Mouse (Mus musculus) neural tube, embryonic 11.5 days (tissue): ENCODE data around the gene Nr2f1. TPM values are rescaled to one million over a fixed set of nuclear protein-coding genes. Genes with fewer than 3 reads are reported as not detected.

Experiments
- ATAC-seq: fragments of 200-750 bp; cut with Nextera tagmentation; 2 replicates; pipeline ENCODE4 v1.8.0; 2017; ENCODE audit warnings: moderate number of reproducible peaks, mild to moderate bottlenecking, moderate TSS enrichment, moderate library complexity; ENCODE audit not compliant: insufficient read depth, low FRiP score, low TSS enrichment
- DNase-seq: peaks from one replicate; pipeline ENCODE4 v3.0.0-alpha.2; 2015; ENCODE audit warnings: low spot score
- H3K27ac ChIP-seq: fragments of 300-500 bp; sonication (generic); 2 replicates; pipeline ENCODE4 v1.5.1; 2014; ENCODE audit warnings: low read depth, mild to moderate bottlenecking, low read length
- H3K27me3 ChIP-seq: fragments of 300-500 bp; sonication (generic); 2 replicates; pipeline ENCODE4 v1.6.1; 2014; ENCODE audit warnings: mild to moderate bottlenecking, low read length, mixed read lengths; ENCODE audit not compliant: control insufficient read depth, insufficient read depth
- H3K36me3 ChIP-seq: fragments of 300-500 bp; sonication (generic); 2 replicates; pipeline ENCODE4 v1.6.1; 2014; ENCODE audit warnings: mild to moderate bottlenecking, low read length, moderate library complexity, mixed read lengths; ENCODE audit not compliant: control insufficient read depth, insufficient read depth
- H3K4me1 ChIP-seq: fragments of 300-500 bp; sonication (generic); 2 replicates; pipeline ENCODE4 v1.6.1; 2014; ENCODE audit warnings: low read length, mixed read lengths; ENCODE audit not compliant: control insufficient read depth, insufficient read depth
- H3K4me2 ChIP-seq: fragments of 300-500 bp; sonication (generic); 2 replicates; pipeline ENCODE4 v1.6.1; 2014; ENCODE audit warnings: low read depth, mild to moderate bottlenecking, moderate library complexity
- H3K4me3 ChIP-seq: fragments of 300-500 bp; sonication (generic); 2 replicates; pipeline ENCODE4 v1.5.1; 2014; ENCODE audit warnings: low read depth, low read length
- H3K9ac ChIP-seq: fragments of 300-500 bp; sonication (generic); 2 replicates; pipeline ENCODE4 v1.6.1; 2014; ENCODE audit warnings: mild to moderate bottlenecking, low read length
- H3K9me3 ChIP-seq: fragments of 300-500 bp; sonication (generic); 2 replicates; pipeline ENCODE4 v1.6.1; 2016; ENCODE audit warnings: low read length; ENCODE audit not compliant: control insufficient read depth
- WGBS: fragments of 180-500 bp; shearing (Covaris S2); extraction: QIAGEN DNeasy Blood & Tissue Kit; methylation state at CpG from one replicate; pipeline ENCODE4 v1.1.7; 2014; 5-methylcytosine and 5-hydroxymethylcytosine counted together
- polyA plus RNA-seq: library from polyadenylated mRNA; unstranded; fragments of >200 nt; fragmentation: Nextera tagmentation; extraction: Ambion mirVana; gene quantifications from 2 replicates; pipeline ENCODE4 v1.2.1, GENCODE M21; 2014

Nr2f1 gene
- polyA plus RNA-seq, 1 experiment from 2014 or later, result 61.2 TPM

DNA sequence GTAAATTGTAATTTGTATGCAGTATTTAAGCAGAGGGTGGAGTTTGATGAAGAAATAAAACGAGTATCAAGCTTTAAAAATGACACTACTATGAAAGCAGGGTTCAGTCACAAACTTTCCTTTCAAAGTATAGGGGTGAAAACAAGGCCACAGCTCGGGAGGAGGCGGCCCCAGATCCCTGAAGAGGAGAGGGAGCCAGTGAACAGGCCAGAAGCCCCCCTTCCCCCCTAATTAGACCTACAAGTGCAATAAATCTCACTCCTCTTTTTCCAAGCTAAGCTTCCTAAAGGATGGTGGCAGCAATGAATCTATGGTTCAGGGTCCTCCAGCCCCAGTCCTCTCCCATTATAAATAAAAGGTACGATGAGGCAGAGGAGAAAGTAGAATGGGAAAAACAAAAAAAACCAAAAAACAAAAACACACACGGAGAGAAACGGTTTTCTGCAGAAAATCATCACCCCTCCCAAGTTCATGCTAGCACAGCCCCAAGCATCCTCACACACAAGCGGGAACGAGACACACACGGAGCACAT is 2.2 kb downstream of the Nr2f1 start:
- Histone ChIP-seq H3K27ac (peak overlapping the region; percentile 100), H3K36me3 (peaks cover 5% of the 10 kb centered on the region; the same call in 1 of the 2 replicates), H3K9ac (peak overlapping the region; percentile 99), H3K27me3 (no peaks in the 10 kb centered on the region), H3K4me1 (peaks cover 14% of the 10 kb centered on the region), H3K4me2 (peak overlapping the region; percentile 41), H3K9me3 (no peaks in the 10 kb centered on the region), H3K4me3 (peak overlapping the region; percentile 98)
- DNase-seq, result peak; percentile 79
- WGBS, result under 1% methylated on average over 9 of the region's 9 CpGs
- ATAC-seq, result peak; percentile 28

DNA sequence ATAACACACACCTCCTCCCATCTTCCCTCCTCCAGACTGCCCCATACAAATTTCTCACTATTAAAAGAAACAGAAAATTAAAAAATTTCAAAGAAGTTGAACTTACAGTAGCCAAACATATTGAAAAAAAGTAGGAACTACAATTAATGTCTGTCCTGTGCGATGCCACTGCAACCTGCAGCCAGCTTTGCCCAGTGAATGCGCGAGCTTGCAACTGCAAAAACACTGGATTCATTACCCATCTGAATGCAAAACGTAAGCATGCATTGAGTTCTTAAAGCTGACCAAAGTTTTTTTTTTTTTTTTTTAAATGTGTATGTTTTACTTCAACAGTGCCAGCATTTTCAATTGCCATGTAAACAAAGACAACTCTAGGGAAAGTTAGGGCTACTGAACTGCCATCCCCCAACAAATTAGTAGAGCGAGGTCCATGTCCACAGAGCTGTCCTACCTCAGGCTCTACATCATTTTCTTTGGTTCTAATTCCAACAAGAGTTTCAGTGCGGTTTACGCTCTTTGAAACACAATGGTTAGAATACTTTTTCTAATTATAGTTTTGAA is 3.2 kb downstream of the Nr2f1 start:
- WGBS, result 5% methylated on average over 7 of the region's 7 CpGs
- Histone ChIP-seq H3K27ac (peak overlapping the region; percentile 88), H3K36me3 (peaks cover 5% of the 10 kb centered on the region; the same call in 1 of the 2 replicates), H3K27me3 (no peaks in the 10 kb centered on the region), H3K4me2 (peak overlapping the region; percentile 99), H3K4me3 (peak overlapping the region; percentile 98), H3K9ac (peak overlapping the region; percentile 96), H3K9me3 (no peaks in the 10 kb centered on the region), H3K4me1 (peaks cover 21% of the 10 kb centered on the region)
- DNase-seq (peak; percentile 34), ATAC-seq (no peak)

DNA sequence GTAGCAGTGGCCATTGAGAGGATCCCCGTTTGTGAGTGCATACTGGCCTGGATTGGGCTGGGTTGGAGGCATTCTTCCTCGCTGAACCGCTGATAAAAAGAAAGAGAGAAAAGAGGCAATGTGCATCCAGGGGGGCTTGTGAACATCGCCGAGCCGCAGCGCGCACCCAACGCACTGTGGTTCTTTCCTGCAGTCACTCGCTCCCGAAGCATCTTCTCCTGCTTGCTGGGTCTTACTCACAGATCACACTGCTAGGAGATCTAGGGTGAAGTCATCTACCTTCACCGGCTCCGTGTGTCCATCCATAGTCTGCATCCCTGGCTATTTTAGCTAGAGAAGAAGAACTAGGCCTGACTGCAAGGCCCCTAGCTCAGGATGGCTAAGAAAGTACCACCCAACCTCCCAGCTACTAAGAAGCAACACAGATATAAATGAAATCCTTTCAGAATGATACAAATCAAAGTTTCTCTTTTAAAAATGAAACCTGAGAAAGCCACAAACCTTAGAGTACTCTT is 3.9 kb downstream of the Nr2f1 start:
- peaks cover 25% of the 10 kb centered on the region for H3K4me1 ChIP-seq
- no peaks in the 10 kb centered on the region for H3K27me3 ChIP-seq
- H3K36me3 ChIP-seq, result peaks cover 5% of the 10 kb centered on the region; the same call in 1 of the 2 replicates
- DNase-seq, result no peak
- H3K9me3 ChIP-seq, result no peaks in the 10 kb centered on the region
- H3K4me3 ChIP-seq, result peak overlapping the region; percentile 98
- H3K27ac ChIP-seq, result peak overlapping the region; percentile 88
- no peak for ATAC-seq
- peak overlapping the region; percentile 96 for H3K9ac ChIP-seq
- H3K4me2 ChIP-seq, result peak overlapping the region; percentile 99
- under 1% methylated on average over 13 of the region's 13 CpGs for WGBS

DNA sequence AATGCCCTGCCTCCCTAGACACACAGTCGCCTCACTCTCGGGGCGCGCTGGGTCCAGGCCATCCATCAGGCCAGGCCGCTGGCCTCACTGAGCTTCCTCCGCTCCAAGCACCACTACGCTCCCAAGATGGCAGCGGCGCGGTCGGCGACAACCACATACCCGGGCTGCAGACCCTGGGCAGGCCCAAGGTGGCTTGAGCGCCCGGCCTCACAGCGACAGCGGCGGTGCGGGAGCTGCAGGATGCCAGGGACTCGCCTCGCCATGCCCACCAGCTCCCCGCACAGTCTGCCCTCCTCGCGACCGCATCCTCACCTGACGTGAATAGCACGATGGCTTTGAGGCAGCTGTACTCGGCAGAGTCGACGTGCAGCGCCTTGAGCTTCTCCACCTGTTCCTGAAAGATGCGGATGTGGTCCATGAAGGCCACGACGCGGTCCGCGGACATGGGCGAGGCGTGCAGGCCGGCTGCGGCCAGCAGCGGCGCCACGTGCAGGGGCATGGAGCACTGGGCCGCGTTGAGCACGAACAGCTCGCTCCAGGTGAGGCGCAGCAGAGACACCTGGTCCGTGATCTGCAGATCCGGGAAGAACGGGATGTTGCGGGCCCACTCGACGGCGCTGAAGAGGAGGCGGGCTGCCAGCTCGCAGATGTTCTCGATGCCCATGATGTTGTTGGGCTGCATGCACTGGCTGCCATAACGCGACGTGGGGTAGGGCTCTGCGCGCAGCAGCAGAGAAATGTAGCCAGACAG is 4.5 kb downstream of the Nr2f1 start:
- H3K9me3 ChIP-seq, result no peaks in the 10 kb centered on the region
- H3K36me3 ChIP-seq, result peaks cover 5% of the 10 kb centered on the region; the same call in 1 of the 2 replicates
- peak overlapping the region; percentile 98 for H3K4me3 ChIP-seq
- H3K27me3 ChIP-seq, result no peaks in the 10 kb centered on the region
- peak overlapping the region; percentile 88 for H3K27ac ChIP-seq
- peak overlapping the region; percentile 96 for H3K9ac ChIP-seq
- ATAC-seq, result peak; percentile 18; the same call in 1 of the 2 replicates
- under 1% methylated on average over 64 of the region's 64 CpGs for WGBS
- peak; percentile 70 for DNase-seq
- peaks cover 32% of the 10 kb centered on the region for H3K4me1 ChIP-seq
- peak overlapping the region; percentile 99 for H3K4me2 ChIP-seq

DNA sequence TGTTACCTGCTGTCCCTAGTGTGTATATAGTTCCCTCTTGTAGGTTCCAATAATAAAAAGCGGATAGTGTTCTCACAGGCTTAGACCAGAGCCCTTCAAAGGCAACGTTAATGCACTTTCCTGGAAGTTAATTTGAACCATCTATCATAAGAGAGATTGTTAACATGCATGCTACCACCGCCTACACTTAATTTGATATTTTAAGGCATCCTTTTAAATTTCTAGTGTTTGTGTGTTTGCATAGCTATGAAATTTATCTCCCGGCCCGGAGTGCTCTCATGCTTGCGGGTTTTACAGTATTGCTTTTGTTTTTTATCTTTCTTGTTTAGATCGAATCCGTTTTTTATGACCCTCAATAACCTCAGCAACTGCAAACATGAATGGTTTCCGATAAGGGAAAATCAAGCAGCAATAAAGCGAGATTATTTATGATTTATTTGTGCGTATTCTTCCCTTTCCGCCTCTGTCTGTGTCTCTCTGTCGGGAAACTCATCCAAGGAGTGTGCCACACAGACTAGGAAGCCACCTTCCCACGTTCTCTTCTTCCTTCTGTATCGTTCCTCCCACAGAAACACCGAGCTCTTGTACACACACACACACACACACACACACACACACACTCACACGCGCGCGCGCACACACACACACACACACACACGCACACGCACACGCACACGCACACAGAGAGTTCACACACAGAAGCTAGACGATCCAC is 5.3 kb downstream of the Nr2f1 start:
- H3K9ac ChIP-seq, result peak overlapping the region; percentile 96
- DNase-seq, result peak; percentile 34
- peak overlapping the region; percentile 99 for H3K4me2 ChIP-seq
- no peaks in the 10 kb centered on the region for H3K9me3 ChIP-seq
- no peak for ATAC-seq
- no peaks in the 10 kb centered on the region for H3K27me3 ChIP-seq
- WGBS, result 3% methylated on average over 25 of the region's 26 CpGs
- H3K27ac ChIP-seq, result peak overlapping the region; percentile 88
- H3K4me3 ChIP-seq, result peak overlapping the region; percentile 98
- H3K36me3 ChIP-seq, result peaks cover 8% of the 10 kb centered on the region; the same call in 1 of the 2 replicates
- H3K4me1 ChIP-seq, result peaks cover 35% of the 10 kb centered on the region

DNA sequence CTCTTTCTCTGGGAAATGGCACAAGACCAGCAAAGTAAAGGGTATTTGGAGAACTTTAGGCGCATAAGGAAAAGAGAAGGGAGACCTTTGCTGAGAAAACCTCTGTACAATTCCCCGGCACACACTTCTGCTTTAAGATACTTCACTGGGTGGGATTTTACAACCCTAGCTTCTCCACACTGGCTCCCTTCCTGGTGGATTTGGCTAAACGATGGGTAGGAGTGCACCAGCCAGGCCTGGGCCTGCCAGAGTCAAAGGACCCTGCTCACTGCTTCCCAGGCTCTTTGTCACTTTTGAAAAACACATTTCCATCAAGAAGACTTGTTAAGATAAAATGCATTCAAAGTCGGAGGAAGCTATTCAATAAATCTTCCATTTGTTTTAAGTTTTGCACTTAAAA is 6.3 kb downstream of the Nr2f1 start:
- Histone ChIP-seq H3K36me3 (peaks cover 8% of the 10 kb centered on the region; the same call in 1 of the 2 replicates), H3K4me1 (peaks cover 35% of the 10 kb centered on the region), H3K27ac (peak overlapping the region; percentile 60), H3K4me2 (peak overlapping the region; percentile 99), H3K27me3 (no peaks in the 10 kb centered on the region), H3K9me3 (no peaks in the 10 kb centered on the region), H3K9ac (peak overlapping the region; percentile 61), H3K4me3 (peak overlapping the region; percentile 98)
- ATAC-seq (no peak), DNase-seq (peak; percentile 44)
- 7% methylated on average over 4 of the region's 4 CpGs for WGBS

DNA sequence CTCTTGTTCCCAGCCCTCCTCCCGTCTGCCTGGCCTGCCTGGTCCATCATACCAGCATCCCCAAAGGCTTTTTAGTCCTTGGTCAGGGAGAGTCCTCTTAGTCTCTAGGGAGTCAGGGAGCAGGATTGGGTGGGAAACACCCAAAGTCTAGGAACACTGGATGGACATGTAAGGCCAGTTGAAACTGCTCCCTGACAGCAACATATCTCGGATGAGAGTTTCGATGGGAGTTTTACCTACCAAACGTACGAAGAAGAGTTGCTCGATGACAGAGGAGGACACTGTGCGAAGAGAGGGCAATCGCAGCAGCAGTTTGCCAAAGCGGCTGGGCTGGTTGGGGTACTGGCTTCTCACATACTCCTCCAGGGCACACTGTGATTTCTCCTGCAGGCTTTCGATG is 10.0 kb downstream of the Nr2f1 start:
- WGBS, result 30% methylated on average over 10 of the region's 10 CpGs
- DNase-seq (no peak), ATAC-seq (no peak)
- H3K9ac ChIP-seq, result peak overlapping the region; percentile 24; the same call in 1 of the 2 replicates
- no peaks in the 10 kb centered on the region for H3K9me3 ChIP-seq
- peaks cover 2% of the 10 kb centered on the region; the same call in 1 of the 2 replicates for H3K36me3 ChIP-seq
- H3K27ac ChIP-seq, result no peak overlapping the region
- peaks cover 41% of the 10 kb centered on the region for H3K4me1 ChIP-seq
- 0 out of 2 replicates have a peak overlapping the region, but pooled peaks have one; percentile 4 for H3K4me3 ChIP-seq
- H3K27me3 ChIP-seq, result no peaks in the 10 kb centered on the region
- H3K4me2 ChIP-seq, result peak overlapping the region; percentile 7; the same call in 1 of the 2 replicates

DNA sequence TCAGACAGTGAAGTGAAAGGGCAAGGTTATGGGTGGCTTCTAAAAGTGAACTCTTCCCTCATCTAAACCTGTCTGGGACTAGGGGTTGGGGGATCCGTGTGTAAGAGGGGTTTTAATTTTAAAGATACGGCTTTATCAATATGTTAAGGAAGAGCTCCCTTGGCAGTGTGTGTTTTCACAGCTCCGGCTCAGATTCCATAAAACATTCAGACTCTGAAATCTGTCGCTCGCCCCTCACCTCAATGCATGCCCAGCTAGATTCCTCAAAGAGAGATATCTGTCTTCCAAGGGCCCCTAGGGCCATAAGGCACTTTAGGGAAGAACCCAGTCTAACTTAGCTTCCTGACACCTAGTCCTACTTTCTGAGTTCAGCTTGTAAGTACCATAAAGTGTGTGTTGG is 11.7 kb downstream of the Nr2f1 start:
- Histone ChIP-seq H3K9ac (no peak overlapping the region), H3K36me3 (peaks cover 2% of the 10 kb centered on the region; the same call in 1 of the 2 replicates), H3K4me3 (no peak overlapping the region), H3K4me2 (no peak overlapping the region), H3K27ac (no peak overlapping the region), H3K4me1 (peaks cover 38% of the 10 kb centered on the region), H3K27me3 (no peaks in the 10 kb centered on the region), H3K9me3 (no peaks in the 10 kb centered on the region)
- WGBS, result 32% methylated on average over 5 of the region's 5 CpGs
- no peak for DNase-seq
- no peak for ATAC-seq
